Mouse (Mus musculus): ENCODE data around the gene Mfge8. TPM values are rescaled to one million over a fixed set of nuclear protein-coding genes. Genes with fewer than 3 reads are reported as not detected.
A peak's percentile ranks its signal among the peaks of the same experiment; 100 is the strongest.

Gene Mfge8
- total RNA-seq, 2 experiments from 2014 or later = 146 to 168 TPM

DNA sequence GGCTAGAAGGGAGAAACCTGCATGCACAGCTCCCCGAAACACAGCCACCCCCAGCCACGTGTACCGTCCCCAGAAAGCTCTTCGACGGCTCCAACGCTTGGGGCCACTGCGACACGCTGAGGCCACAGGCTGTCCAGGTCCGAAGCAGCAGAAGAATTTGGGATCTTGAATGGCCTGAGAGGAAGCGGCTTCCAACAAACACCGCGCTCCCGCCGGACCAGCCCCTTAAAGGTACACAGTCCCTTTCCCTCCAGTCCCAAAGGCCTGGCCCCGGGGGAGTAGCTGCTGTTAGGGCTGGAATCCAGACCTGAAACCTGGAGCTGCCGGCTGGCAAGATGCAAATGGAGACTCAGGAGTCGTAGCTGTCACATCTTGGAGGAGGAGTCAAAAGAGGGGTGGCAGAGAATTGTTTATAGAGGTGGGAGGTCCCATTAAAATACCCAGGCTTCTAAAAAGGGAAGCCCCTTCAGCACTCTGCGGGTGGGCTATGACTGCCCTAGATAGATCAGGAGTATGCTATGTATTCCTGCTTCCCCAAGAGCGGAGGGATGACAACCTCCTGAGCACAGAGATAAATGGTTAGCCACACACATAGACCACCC, 17.9 kb downstream of the Mfge8 start, which contains the start of gene Hapln3:
Hapln3 (minus strand) TSS at position 176 of the 602 bp plus-strand sequence.
- no peak for DNase-seq (ENCODE audit: extremely low spot score in 1 of 2, low spot score in 1 of 2)

DNA sequence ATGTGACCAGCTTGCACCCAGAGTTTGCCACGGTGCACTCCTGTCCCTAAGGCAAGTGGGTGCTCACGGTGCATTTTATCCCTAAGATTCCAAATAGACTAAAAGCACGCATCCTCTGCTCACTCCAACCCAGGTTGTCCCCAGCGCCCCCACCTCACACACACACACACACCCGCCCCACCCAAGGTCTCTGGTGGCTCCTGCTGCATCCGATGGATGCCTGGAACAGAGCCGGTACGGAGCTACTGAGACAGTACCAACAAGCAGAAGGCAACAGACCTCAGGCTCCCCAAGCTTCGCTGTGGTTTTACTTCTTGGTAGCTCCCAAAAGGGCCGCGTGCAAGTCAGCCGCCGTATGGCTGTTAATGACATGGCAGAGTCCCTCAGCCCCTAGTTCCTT, 18.5 kb downstream of the Mfge8 start:
- DNase-seq (ENCODE audit: extremely low spot score in 1 of 2, low spot score in 1 of 2) = no peak

DNA sequence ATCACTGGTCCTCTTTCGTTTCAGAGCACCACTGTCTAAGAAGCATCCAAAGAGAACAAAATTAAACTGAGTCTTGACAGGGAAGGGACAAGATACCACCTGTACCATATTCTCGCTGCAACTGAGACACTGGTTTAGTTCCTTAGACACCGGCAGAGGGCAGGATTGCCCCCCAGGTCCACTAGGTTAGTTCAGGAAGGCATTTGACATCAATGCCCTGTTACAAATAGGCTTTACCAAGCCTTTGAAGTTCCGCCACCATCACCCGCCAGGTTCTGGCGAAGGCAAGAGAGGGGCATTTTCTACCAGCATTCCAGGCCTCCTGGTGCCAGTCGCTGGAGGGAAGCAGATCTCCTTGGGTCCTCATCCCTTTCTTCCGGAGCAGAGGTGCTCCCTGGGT, 19.0 kb downstream of the Mfge8 start:
- no peak for DNase-seq (ENCODE audit: extremely low spot score in 1 of 2, low spot score in 1 of 2)

- peak; percentile 36 to 37 for DNase-seq (ENCODE audit: extremely low spot score in 1 of 2, low spot score in 1 of 2)
These were observed 25.4 kb downstream of the Mfge8 start for GRCm38 (mm10) chr7:79123465-79123864.

- no peak for DNase-seq (ENCODE audit: extremely low spot score in 1 of 2, low spot score in 1 of 2)
These were observed 35.0 kb downstream of the Mfge8 start for GRCm38 (mm10) chr7:79113848-79114247.

DNA sequence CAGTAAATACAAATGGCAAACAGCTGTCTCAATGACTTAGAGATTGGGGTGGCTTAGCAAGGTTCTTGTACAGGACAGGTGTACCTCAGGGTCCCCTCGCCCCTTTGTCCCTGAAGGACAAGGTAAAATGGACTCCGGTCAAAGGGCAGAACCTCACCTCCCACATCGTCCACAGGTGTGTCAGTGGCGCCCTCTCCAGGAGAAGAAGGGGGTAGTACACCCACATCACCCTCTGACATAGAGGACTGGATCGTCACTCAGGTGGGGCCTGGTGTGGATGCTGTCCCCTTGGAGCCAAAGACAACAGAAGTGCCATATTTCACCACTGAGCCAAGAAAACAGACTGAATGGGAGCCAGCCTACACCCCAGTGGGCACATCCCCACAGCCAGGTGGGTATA, 52.4 kb downstream of the Mfge8 start:
- no peak for DNase-seq (ENCODE audit: extremely low spot score in 1 of 2, low spot score in 1 of 2)

- peak in 1 of 2 experiments; percentile 51 for DNase-seq (ENCODE audit: extremely low spot score in 1 of 2, low spot score in 1 of 2)
These were observed 59.7 kb downstream of the Mfge8 start for GRCm38 (mm10) chr7:79089111-79089510.

Other genes starting within 250 kb of the Mfge8 start
- gene Isg20, start 235.6 kb downstream of the Mfge8 start, total RNA-seq (2021) = 1 to 10 TPM; 1.1 to 1.2 TPM
- gene Acan, start 95.6 kb downstream of the Mfge8 start, total RNA-seq (2021) = 1 to 10 TPM; 3.0 to 4.0 TPM
- 1 to 10 TPM; 2.5 to 4.0 TPM for gene Hapln3, start 18.0 kb downstream of the Mfge8 start, total RNA-seq (2021)
- gene Abhd2, start 124.1 kb upstream of the Mfge8 start, total RNA-seq (2021) = 10 to 100 TPM; 67.1 to 83.8 TPM
- gene Rlbp1, start 238.0 kb upstream of the Mfge8 start, total RNA-seq (2021) = 10 to 100 TPM; 20.0 to 20.7 TPM
- under 1 TPM; 0.26 to 0.37 TPM for gene Fanci, start 242.9 kb upstream of the Mfge8 start, total RNA-seq (2021)

All from layer of hippocampus, postnatal 25 days (tissue).